Mouse (Mus musculus) embryonic fibroblast, embryonic 13.5 days (primary cell): ENCODE measurements around the gene Arhgef3. TPM values are rescaled to one million over a fixed set of nuclear protein-coding genes. Genes with fewer than 3 reads are reported as not detected.

Experiments used
- H3K27ac ChIP-seq: 2 replicates; pipeline ENCODE4 v1.5.1; 2012; ENCODE audit warnings: low read length, control low read depth, inconsistent platforms; ENCODE audit not compliant: insufficient read depth
- H3K4me1 ChIP-seq: 2 replicates; pipeline ENCODE4 v1.6.1; 2011; ENCODE audit warnings: low read length; ENCODE audit not compliant: control insufficient read depth, insufficient read depth
- H3K4me3 ChIP-seq: 2 replicates; pipeline ENCODE4 v1.5.1; 2011; ENCODE audit warnings: mild to moderate bottlenecking, control low read depth, low read length; ENCODE audit not compliant: insufficient read depth
- CTCF ChIP-seq: IDR thresholded peaks from 2 replicates; pipeline ENCODE4 v1.5.1; 2011; ENCODE audit warnings: mild to moderate bottlenecking, control low read depth, low read length, moderate library complexity, borderline replicate concordance; ENCODE audit not compliant: insufficient read depth
- POLR2A ChIP-seq: IDR thresholded peaks from 2 replicates; pipeline ENCODE4 v1.6.1; 2011; ENCODE audit warnings: low read depth, mild to moderate bottlenecking, control low read depth, low read length, moderate library complexity
- polyA plus RNA-seq: library from polyadenylated mRNA; stranded (reverse); fragments of >200 nt; gene quantifications from 2 replicates; pipeline ENCODE4 v1.2.4, GENCODE M21; 2011; ENCODE audit warnings: low read depth; ENCODE audit not compliant: missing spikeins, insufficient read length

Arhgef3 gene
- polyA plus RNA-seq, 1 experiment = 2.5 TPM

- TF ChIP-seq POLR2A = no peak
- no peak for TF ChIP-seq CTCF
- peak overlapping the region; percentile 43 for H3K4me3 ChIP-seq
- no peak overlapping the region for H3K27ac ChIP-seq
- H3K4me1 ChIP-seq = peaks cover 4% of the 10 kb centered on the region
Measured at GRCm38 (mm10) chr14:27336208-27337114, 221.8 kb downstream of the Arhgef3 start.

DNA sequence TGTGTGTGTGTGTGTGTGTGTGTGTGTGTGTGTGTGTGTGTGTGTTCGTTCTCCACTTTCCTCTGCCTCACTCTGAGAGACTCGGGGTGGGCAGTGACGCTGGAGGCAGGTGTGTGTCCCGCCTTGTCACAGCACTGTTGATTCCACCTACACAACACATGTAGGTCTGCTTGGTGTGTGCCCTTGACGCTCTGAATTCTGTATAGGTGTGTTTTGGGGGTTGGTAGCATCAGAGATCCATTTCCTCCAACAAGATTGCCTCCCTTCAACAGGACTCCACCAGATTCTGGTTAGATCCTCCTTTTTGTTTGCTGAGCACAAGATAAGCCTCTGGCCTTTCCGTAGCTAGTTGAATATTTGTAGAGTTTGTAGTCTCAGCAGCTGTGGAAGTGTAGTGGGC, 222.5 kb downstream of the Arhgef3 start:
- Histone ChIP-seq H3K4me1 (peaks cover 7% of the 10 kb centered on the region), H3K4me3 (no peak overlapping the region), H3K27ac (no peak overlapping the region)
- TF ChIP-seq POLR2A = no peak
- no peak for TF ChIP-seq CTCF

DNA sequence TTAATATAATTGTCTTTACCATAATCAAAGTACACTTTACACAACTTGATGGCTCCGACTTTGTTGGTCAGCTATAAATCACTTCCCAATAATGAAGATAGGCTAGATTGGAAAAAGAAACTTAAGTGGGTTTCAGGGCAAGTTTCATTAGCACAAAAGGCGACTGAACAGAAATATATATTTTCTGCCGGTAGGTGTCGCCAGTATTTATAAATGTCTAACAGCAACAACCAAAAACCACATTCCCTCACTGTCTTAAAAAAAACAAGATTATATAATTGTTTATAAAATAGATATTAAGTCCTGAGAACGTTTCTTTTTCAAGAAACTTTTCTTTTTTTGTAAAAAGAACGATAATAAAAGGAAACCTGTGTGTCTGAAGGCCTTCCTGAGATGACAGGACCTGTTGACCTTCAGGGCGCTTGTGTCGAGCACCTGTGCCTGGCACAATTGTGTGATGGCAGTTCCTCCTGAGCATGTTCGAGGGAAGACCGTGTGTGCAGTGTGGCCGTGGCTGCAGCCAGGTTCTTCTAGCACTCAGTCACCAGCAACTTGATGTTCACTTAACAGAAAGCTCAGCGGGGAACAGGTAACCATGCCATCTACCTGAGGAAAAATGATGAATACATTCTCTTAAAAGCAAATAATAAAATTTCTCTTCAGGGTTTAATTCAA, 223.5 kb downstream of the Arhgef3 start:
- Histone ChIP-seq H3K4me1 (peaks cover 7% of the 10 kb centered on the region), H3K4me3 (no peak overlapping the region), H3K27ac (no peak overlapping the region)
- no peak for TF ChIP-seq CTCF

- H3K4me1 ChIP-seq = peaks cover 7% of the 10 kb centered on the region
- no peak overlapping the region for H3K4me3 ChIP-seq
- TF ChIP-seq POLR2A (no peak), CTCF (no peak)
- peak overlapping the region; percentile 64 for H3K27ac ChIP-seq
Measured at GRCm38 (mm10) chr14:27340682-27341415, 226.2 kb downstream of the Arhgef3 start.

DNA sequence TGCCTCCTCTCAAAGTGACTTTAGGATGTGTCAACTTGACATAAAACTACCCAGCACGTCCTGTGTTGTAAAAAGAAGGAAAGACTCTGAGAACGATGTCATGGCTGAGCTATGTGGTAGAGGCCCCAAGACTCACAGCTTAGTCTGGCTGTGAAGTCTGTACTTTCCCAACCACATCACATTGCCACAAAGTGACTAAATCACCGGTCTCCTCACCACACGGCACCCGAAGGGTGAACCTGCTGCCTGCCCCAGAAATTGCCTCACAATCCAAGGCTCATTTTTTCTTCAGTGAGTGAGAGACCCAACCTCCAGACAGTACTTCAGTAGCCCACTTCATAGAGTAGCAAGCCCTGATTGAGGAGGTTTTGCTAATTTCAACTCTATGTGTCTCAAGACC, 226.8 kb downstream of the Arhgef3 start:
- Histone ChIP-seq H3K4me1 (peaks cover 7% of the 10 kb centered on the region), H3K27ac (peak overlapping the region; percentile 64; the same call in 1 of the 2 replicates), H3K4me3 (no peak overlapping the region)
- TF ChIP-seq POLR2A (no peak), CTCF (no peak)

DNA sequence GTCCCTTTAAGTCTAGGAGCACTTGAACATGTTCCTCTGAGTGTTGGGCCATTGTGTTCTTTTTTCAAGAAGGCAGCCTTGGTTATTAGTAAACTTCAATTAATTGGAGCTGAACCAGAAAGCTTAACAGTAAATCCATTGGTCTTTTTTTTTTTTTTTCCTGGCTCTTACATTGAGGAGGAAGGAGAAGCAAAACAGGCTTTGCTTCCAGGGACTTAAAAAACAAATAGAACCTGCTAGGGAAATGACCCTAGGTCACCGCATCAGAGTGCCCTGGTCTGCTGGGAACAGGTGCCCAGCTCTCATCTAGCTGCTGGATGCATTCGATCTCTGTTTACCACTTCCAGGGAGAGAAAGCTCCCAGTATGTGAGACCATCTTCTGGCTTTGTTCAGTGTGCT, 227.8 kb downstream of the Arhgef3 start:
- TF ChIP-seq CTCF (no peak), POLR2A (no peak)
- Histone ChIP-seq H3K27ac (no peak overlapping the region), H3K4me1 (peaks cover 7% of the 10 kb centered on the region), H3K4me3 (no peak overlapping the region)

- H3K27ac ChIP-seq = no peak overlapping the region
- no peak overlapping the region for H3K4me3 ChIP-seq
- peaks cover 7% of the 10 kb centered on the region for H3K4me1 ChIP-seq
- TF ChIP-seq CTCF (no peak), POLR2A (no peak)
Measured at GRCm38 (mm10) chr14:27344250-27344990, 229.7 kb downstream of the Arhgef3 start.

- no peak for TF ChIP-seq CTCF
- TF ChIP-seq POLR2A = no peak
- peaks cover 7% of the 10 kb centered on the region for H3K4me1 ChIP-seq
- no peak overlapping the region for H3K4me3 ChIP-seq
- no peak overlapping the region for H3K27ac ChIP-seq
Measured at GRCm38 (mm10) chr14:27345051-27345885, 230.6 kb downstream of the Arhgef3 start.
